Mouse (Mus musculus) testis, postnatal 14 days (tissue): ENCODE data around the gene Stxbp3.
"Not testable (repeated sequence)": the region's sequence is repeated elsewhere in the genome, so short reads cannot be mapped to it uniquely, and the experiment has no call there.

Experiments used
- DNase-seq: peaks from one replicate; pipeline ENCODE4 v3.0.0; 2021; ENCODE audit warnings: low spot score

Stxbp3 gene

DNA sequence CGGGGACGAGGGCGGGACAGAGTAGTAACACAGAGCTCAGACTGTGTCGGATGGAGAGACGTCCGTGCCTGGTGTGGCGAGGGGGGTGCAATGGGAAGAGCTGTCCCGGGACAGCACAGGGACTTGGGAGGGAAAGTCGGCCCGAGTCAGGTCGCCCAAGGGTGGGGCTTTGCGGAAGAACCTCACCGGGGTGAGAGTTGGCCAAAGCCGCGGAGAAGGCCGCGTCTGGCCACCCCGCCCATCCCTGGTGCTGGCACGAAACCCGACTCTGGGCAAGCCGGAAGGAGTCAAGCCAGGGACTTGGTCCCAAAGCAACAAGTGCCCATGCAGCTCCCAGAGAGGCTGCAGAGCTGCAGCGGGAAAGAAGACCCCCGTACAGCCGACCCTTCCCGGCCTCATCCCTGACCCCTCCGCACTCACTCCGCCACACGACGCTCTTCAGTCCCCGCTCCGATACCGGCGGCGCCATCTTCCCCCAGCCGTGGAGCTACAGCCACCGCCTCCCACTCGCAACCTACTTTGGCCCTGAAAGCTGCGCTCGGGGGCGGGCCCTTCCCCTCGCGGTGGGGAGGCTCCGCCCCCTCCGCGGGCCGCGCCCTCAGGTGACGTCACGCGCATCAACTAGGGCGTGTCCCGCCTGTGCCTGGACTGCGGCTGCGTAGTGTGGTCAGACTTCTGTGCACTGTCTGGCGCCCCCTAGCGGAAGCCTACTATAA lies at the start of gene Stxbp3:
Stxbp3 (minus strand) TSS at position 527 of the 716 bp plus-strand sequence.
- peak; percentile 96 for DNase-seq

DNA sequence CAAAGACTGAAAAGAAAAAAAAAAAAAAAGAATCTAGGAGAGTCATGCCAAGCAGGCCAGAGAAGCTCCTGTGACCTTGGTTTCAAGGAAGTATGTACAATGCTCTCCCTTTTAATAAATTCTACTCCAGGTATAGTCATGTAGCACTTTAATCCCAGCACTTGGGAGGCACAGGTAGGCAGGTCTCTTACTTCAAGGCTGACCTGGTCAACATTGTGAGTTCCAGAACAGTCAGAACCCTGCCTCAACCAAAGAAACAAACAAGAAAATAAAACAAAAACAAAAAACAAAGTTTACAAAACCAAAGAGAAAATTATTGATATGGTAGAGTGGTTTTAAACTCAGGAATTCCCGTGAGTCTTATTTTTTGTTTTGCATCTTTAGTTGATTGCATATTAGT lies 49.6 kb upstream of the Stxbp3 start, which contains the start of gene Fndc7:
Fndc7 (minus strand) TSS at position 101 of the 400 bp plus-strand sequence.
- no peak for DNase-seq

DNA sequence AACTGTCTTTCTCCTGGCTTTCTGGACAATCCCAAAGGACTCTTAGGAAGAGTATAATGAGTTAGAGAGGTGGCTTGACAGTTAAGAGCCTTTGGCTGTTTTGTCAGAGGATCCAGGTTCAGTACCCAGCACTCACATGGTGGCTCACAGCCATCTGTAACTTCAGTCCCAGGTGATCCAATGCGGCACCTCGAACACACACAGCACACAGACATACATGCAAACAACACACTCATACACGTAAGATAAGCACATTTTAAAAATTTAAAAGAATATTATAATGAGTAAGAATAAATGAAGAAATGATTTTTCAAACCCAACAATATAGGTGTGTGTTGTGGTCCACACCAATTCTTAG lies 47.3 kb upstream of the Stxbp3 start:
- no peak for DNase-seq

DNA sequence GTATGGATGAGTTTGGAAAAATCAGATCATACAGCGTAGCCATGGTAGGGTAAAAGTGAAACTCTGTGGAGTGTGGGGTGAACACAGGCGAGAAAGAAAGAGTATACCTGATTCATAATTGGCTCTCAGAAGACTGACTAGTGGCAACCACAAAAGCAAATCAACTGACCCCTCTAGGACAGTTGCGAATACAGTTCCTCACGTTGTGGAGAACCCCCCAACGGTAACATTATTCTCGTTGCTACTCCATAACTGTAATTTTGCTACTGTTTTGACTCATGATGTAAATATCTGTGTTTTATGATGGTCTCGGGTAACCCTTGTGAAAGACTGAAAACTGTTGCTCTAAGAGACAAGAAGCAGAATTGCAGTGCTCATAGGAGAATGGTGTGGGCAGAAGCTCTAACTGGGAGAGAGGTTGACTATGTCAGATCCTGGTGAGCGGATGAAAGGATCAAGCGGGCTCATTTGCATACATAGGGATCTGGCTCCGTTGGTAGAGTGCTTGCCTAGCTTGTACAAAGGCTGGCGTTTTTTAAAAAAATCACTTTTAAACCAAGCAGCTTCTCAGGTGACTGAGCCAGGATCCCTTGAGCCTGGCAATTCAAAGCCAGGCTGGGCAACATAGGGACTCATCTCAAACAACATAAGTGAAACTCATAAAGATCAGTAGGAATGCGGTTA lies 46.8 kb upstream of the Stxbp3 start:
- DNase-seq: no peak

DNA sequence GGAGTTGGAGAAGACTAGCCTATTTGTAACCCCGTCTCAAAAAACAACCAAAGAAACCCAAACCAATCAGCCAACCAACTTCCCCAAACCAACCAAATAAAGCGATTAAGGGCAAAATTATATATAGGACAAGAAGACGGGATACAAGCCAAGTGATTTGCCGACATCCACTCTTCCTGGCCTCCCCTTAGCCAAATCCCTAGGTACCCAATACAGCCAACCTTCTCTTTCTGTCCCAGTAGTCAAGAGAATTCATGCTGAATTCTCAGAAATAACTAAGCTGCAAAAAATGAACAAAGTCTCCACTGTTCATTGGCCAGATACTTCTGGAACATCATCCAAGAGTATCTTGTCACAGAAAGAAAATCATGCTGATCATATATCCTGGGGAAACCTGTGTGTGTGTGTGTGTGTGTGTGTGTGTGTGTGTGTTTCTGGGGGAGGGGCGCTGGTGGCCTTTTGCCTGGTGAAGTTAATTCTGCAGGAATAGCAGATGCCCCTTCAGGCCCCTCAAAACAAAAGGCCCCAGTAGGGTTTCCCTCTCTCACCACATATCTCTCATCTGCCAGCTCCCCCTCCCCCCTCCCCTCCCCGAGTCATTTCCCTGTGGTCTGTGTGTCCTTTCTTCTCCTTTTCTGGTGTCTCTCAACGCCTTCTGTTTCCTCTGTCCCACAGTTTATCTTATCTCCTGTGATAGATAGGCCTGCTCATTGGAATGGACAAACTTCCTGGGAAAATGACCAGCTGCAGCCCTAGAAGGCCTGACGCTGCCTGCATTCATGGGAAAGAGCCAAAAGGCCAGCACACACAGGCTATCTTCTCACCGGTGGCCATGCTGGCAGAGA lies 45.6 kb upstream of the Stxbp3 start:
- peak; percentile 57 for DNase-seq

DNA sequence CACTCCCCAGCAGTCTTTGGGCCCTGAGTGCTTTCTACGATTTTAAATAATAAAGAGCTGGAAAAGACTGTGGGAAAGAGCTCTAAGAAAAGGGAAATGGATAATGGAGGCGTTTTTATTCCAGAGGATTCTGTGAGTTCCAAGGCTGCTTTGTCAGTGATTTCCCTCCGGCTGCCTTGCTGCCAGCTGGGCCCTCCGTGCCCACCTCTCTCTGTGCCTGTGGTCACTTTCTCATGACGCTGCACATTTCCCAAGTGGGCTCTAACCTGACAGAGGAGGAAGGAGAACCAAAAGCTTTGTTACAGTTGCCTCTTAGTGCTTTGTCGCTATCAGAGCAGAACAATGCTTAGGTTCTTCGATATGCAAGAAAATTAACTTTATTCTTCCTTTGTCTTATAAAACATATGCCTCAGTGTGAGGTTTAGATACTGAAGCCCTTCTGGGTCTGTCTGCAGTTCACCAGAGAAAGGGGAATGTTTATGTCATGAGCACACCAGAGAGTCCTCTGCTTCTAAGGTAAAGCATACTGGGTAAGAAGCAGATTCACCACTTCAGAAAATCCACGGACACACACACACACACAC lies 44.5 kb upstream of the Stxbp3 start:
- no peak for DNase-seq

DNA sequence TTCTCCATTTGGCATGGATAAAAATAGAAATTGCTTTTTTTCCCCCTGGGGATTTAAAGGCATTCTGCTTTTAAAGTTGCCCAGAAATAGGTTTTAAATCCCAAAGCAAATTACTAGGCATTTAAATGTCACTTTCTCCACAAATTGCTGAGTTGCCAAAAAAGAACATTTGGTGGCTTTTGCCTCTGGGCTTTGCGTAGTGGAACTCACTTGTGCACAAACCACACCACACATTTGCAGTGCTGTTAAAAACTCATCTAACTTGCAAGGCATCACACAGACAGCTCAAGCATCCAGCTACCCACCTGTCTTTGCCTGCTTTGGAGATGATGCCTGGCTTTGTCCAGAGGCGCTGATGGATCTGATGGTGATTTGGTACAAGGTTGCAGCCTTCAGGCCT lies 42.7 kb upstream of the Stxbp3 start:
- DNase-seq: no peak

DNA sequence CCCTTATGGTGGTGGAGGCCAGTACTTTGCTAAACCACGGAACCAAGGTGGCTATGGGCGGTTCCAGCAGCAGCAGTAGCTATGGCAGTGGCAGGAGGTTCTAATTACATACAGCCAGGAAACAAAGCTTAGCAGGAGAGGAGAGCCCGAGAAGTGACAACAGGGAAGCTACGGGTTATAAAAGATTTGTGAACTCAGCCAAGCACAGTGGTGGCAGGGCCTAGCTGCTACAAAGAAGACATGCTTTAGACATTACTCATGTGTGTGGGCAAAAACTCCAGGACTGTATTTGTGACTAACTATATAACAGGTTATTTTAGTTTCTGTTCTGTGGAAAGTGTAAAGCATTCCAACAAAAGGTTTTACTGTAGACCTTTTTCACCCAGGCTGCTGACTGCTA lies 41.5 kb upstream of the Stxbp3 start:
- not testable (repeated sequence) for DNase-seq

DNA sequence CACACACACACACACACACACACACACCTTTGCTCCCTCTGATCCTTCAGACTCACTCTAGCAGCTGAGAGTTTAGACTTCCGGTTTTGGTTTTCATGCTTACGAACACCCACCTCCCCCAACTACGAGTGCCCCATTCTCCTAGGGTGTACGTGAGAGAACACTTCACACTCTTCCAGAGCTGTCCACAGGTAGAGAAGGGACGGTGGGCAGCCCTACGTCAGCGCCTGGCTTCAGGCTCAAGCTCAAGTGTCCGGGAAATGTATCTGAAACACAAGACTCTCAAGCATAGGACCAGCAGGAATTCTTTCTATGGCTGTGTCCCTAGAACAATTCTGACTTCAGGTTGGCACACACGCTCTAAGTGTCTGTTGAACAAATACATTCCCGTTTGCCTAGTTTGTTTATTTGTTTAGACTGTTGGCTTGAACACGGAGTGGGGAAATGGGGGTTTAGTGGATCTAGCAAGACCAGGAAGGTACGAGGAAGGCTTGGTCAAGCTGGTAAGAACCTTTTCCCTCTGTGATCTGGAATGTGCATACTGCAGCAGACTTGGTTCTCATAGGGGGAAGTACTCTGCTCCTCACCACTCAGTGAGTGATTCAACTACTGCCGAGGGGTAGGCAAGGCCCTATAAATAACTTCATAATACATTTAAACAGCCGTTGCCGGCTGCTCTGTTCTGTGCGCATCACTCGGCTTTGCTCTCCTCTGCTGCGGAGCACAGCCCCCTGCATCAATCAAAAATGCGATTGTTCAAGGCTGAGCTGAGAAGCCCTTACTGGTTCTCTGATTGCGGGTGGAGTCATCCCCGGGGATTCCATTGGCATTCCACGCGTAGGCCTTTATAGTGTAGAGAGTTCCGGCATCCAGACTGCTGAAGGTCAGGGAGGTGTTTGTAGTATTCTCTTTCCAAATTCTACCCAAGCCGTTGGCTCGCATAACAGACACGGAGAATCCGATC lies 40.5 kb upstream of the Stxbp3 start:
- DNase-seq: no peak

DNA sequence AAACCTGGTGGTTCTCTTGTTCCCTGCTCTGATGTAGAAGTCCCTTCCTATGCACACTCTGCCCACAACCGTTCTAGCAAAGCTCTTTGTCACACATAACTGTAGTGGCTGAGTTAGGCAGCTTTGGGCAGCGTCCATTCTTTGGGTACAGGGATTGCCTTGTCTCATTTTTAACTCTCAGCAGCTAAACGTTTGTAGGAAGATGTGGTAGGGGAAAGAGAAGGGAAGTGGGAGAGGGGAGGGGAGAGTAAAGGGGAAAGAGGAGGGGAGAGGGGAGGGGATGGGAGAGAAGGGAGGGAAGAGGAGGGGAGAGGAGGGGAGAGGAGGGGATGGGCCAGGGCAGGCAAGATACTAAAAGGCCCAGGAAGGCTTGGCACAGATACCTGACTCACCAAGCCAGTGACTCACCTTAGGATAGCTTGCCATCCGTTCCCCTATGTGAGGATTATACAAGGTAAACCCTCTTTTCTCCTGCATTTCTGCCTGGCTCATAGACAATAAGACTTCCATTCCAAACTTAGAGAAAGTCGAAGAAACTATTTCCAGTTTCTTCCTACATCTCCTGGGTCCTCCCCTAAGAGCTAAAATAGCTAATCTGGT lies 39.6 kb upstream of the Stxbp3 start:
- DNase-seq: no peak

DNA sequence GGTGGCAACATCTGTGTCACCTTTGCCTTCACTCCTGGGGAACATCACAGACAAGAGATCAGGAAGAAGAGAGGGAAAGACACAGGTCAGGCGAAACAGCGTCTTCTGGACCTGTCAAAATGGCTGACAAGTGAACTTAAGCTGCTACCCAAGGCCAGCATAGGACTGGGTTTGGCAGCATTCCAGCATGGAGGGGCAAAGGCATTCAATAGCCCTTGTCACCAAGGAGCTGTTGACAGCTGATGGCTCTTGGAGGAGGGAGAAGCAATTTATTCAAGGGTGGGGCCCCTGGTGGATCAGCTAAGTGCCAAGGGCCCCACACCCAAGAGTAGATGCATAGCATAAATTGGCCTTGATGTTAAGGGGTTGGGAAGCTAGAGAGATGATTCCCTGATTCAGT lies 38.8 kb upstream of the Stxbp3 start:
- no peak for DNase-seq

DNA sequence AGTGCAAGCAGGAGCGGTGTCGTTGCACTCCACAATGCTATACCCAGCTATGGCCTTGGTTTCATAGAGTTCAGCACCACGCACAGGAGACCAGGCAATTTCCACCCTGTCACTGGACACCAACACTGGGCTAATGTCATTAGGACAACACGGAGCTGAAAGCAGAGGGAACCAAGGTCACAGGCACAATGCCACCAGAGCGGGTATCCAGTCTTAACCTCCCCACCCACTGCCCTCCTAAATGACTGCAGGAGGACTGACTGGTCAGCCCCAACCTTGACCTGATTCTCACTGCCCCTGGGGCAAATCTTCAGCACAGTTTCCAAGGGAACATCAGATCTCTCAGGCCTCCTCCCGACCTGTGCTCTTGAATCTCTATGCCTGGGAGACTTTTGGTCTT lies 30.3 kb upstream of the Stxbp3 start:
- no peak for DNase-seq

DNA sequence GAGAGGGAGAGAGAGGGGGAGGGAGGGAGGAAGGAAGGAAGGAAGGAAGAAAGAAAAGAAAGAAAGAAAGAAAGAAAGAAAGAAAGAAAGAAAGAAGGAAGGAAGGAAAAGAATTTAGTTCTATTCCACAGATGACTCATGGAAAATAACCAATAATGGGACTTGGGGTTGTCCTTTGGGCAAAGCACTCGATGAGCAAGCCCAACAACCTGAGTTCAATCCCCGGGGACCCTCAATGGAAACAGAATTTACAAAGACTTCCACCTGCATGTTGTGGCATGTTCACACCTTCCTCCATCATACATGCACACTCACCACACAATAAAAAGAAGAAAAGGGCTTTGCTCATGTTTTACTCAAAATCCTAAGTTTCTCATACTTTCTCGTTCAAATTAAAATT lies 27.1 kb upstream of the Stxbp3 start:
- no peak for DNase-seq

DNA sequence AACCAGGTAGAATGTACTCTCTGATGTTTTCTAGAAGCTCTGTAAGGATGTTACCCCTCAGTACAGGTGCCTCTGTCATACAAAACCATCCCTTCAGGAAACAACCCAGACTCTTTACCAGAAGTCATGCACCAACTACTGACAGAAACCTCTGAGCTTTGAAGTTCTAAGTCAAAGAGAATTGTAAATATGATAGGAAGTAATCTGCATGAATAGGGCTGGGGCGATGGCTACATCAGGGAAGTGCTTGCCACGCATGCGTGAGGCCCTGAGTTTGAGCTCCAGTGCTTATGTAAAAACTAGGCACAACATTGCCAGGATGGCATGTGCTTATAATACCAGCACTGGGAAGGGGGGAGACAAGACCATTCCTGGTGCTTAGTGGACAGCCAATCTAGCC lies 25.4 kb upstream of the Stxbp3 start:
- DNase-seq: no peak

DNA sequence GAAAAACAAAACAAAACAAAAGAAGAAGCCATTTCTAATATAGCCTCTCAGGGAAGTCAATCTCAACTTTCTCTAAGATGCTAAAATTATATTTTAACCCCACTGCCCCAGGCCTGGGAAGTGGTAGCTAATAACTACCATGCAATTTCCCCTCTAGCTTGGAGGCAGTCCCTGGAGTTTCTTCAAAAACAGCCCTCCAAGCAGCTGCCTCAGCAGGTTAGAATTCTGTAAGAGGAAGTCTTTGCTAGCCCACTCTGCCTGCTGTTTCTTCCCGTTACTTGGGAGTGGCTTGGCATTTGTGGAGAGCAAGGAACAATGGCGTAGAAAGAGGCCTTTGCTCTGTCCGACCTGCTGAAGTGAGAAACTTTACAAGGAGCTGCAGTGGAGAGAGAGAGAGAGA lies 24.8 kb upstream of the Stxbp3 start:
- no peak for DNase-seq

DNA sequence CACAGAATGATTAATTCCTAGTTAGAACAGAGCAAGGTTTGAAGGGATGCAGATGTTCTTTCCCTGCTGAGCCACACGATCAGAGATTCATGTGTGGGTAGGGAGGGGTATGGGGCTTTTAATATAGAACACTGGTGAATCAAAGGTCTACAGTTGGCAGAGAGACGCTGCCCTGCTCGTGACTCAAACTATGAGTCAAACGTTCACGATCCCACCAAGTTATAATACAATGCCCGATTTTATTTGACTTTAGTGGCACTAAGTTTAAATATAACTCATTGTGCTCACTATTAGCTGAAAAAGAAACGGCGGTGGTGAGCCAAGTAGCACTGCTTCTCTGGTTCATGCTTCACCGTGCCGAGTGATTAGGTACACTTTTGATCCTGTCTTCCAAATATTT lies 22.8 kb upstream of the Stxbp3 start:
- DNase-seq: no peak

DNA sequence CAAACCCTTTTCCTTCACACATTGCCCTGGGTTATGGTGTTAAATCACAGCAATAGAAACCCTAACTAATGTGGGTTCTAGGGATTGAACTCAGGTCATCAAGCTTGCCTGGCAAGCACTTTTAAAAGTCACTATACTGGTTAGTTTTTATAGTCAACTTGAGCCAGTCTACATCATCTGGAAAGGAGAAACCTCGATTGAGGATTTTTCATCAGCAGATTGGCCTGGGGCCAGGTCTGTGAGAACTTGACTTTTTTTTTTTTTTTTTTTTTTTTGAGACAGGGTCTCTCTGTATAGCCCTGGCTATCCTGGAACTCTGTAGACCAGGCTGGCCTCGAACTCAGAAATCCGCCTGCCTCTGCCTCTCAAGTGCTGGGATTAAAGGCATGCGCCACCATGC lies 22.0 kb upstream of the Stxbp3 start:
- not testable (repeated sequence) for DNase-seq

DNA sequence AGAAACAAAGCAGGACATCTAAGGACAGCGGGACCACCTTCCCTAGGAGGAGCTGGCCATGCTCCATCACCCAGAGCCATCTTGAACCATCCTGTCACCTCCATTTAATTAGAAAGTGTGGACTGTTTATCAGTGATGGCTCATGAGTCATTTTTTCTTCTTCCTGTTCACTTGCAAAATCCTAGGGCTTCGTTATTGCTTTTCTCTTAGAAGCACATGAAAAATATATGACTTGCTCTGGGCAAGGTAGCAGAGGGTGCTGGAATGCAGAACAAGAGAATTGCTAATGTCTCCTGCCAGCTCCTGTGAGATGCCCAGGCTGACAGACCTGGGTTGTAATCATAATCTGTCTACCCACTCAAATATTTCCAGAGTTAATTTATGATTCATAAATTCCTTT lies 20.5 kb upstream of the Stxbp3 start:
- no peak for DNase-seq

DNA sequence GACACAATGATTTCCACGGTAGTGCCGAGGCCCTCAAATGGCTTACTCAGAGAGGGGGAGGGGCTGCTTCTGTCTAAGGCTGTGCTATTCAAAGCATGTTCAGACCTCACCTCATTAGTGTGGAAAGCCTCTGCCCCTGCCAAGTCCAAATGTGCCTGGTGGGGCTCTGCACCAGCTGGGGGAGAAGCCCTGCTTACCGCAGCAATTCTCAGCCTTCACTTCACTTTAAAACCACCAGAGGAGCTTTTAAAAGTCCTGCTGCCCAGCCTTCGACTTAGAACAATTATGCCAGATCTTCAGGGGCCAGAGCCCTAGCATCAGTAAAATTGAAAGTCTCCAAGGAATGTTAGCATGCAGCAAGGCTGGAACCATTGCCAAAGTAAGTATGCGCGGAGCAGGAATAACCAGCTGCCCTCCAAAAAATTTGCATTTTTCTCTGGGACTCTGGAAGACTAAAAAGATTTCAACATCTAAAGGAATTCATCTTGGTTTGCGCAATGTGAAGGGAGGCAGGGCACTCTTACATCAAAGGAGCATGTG lies 18.0 kb upstream of the Stxbp3 start:
- DNase-seq: no peak

DNA sequence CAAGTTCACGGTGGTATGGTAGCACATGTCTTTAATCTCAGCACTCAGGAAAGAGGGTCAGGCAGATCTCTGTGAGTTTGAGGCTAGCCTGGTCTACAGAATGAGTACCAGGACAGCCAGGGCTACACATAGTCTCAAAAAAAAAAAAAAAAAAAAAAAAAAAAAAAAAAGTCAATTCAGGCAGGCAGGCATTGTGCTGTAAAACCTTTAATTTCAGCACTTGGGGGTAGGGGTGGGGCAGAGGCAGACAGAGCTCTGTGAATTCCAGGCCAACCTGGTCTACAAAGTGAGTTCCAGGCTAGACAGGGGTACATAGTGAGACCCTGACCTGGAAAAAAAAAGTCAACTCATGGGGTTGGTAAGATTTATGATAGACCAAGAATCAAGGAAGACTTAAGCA lies 17.4 kb upstream of the Stxbp3 start:
- no peak for DNase-seq

DNA sequence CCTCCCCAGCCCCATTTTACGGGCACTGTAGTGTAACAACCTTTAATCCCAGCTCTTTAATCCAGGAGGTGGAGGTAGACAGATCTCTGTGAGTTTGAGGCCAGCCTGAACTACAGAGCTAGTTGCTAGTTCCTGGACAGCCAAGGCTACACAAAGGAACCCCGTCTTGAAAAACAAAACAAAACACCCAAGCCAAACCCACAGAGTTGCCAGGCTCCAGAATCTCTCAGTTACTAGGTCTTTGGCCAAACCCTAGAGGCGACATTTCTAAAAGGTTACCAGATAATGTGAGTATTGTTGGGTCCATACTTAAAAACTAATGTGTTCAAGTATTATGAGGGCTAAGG lies 16.8 kb upstream of the Stxbp3 start:
- no peak for DNase-seq
